Mouse (Mus musculus) limb, embryonic 14.5 days (tissue): ENCODE measurements around the gene Mpp2. TPM values are rescaled to one million over a fixed set of nuclear protein-coding genes. Genes with fewer than 3 reads are reported as not detected.
A peak's percentile ranks its signal among the peaks of the same experiment; 100 is the strongest.

ENCODE experiments used
- ATAC-seq: fragments of 200-750 bp; cut with Nextera tagmentation; 2 replicates; pipeline ENCODE4 v1.8.0; 2017; ENCODE audit warnings: low read depth, moderate number of reproducible peaks, moderate TSS enrichment; ENCODE audit not compliant: low FRiP score
- DNase-seq: peaks from one replicate; pipeline ENCODE4 v3.0.0-alpha.2; 2015; ENCODE audit warnings: low spot score
- H3K27ac ChIP-seq: fragments of 300-500 bp; sonication (generic); replicated peaks from 2 replicates; pipeline ENCODE4 v1.5.1; 2014; ENCODE audit warnings: low read depth, mild to moderate bottlenecking, low read length, moderate library complexity, mixed read lengths
- H3K27me3 ChIP-seq: fragments of 300-500 bp; sonication (generic); 2 replicates; pipeline ENCODE4 v1.6.1; 2014; ENCODE audit warnings: low read length, mixed read lengths; ENCODE audit not compliant: control insufficient read depth, insufficient read depth
- H3K36me3 ChIP-seq: fragments of 300-500 bp; sonication (generic); 2 replicates; pipeline ENCODE4 v1.6.1; 2014; ENCODE audit warnings: mild to moderate bottlenecking, low read length, moderate library complexity, mixed read lengths; ENCODE audit not compliant: control insufficient read depth, insufficient read depth
- H3K4me1 ChIP-seq: fragments of 300-500 bp; sonication (generic); 2 replicates; pipeline ENCODE4 v1.6.1; 2014; ENCODE audit warnings: antibody characterized with exemption, low read length, mixed read lengths; ENCODE audit not compliant: control insufficient read depth, insufficient read depth
- H3K4me2 ChIP-seq: fragments of 300-500 bp; sonication (generic); replicated peaks from 2 replicates; pipeline ENCODE4 v1.6.1; 2014; ENCODE audit warnings: low read depth, mild to moderate bottlenecking, low read length, moderate library complexity; ENCODE audit not compliant: severe bottlenecking
- H3K4me3 ChIP-seq: fragments of 300-500 bp; sonication (generic); replicated peaks from 2 replicates; pipeline ENCODE4 v1.5.1; 2014; ENCODE audit warnings: low read length
- H3K9ac ChIP-seq: fragments of 300-500 bp; sonication (generic); 2 replicates; pipeline ENCODE4 v1.6.1; 2014; ENCODE audit warnings: mild to moderate bottlenecking, low read depth, low read length, moderate library complexity; ENCODE audit not compliant: severe bottlenecking
- H3K9me3 ChIP-seq: fragments of 300-500 bp; sonication (generic); 2 replicates; pipeline ENCODE4 v1.6.1; 2016; ENCODE audit warnings: low read length; ENCODE audit not compliant: control insufficient read depth
- POLR2A ChIP-seq: fragments of 200-500 bp; IDR thresholded peaks from 2 replicates; pipeline ENCODE4 v1.8.0; 2012; ENCODE audit warnings: inconsistent platforms, mild to moderate bottlenecking, moderate library complexity, borderline replicate concordance; ENCODE audit not compliant: insufficient read depth, insufficient read length; ENCODE audit errors: extremely low read depth
- WGBS: fragments of 180-500 bp; shearing (Covaris S2); extraction: QIAGEN DNeasy Blood & Tissue Kit; methylation state at CpG from one replicate; pipeline ENCODE4 v1.1.7; 2014; 5-methylcytosine and 5-hydroxymethylcytosine counted together
- polyA plus RNA-seq, 2 experiments: library from polyadenylated mRNA; depleted of rRNA in 1 of 2; stranded (reverse) in 1 of 2; unstranded in 1 of 2; fragments of >200 nt; fragmentation: Nextera tagmentation in 1 of 2; extraction: Ambion mirVana in 1 of 2; gene quantifications; 2 replicates each; pipeline versions ENCODE4 v1.2.1 to v1.2.3; 2012 to 2014

The Mpp2 gene
- polyA plus RNA-seq, 2 experiments = 6.6 to 20.5 TPM

DNA sequence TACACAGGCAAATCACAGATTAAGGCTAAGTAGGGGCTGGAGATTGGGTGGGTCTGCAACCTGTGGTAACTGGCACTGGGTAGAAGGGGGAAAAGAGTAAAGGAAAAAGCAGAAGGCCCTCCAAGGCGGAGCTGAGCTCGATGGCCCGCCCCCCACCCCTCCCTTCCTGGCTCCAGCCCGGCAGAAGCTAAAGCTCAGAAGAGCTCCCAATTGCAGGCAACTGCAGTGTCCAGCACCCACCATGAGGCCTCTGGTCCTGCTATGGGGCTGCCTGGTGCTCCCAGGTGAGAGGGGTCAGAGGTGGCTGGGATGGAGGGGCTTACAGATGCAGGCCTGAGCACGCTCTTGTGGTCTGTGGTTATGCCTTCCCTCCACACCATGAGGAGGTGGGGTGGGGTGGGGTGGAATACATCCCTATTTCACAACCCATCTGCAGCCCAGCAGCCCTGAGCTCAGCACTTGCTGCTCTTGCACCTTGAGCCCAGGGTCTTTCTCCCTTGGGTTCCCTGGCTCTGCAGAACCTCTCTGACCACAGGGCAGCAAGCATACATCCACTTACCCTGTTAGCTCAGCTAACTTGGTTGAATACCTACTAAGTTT, 46.9 kb downstream of the Mpp2 start, which contains the start of gene Cd300lg:
Gene Cd300lg, plus strand, starts transcription at position 160 of the 600 bp plus-strand sequence.
- no peak within 1 kb of the TSS for H3K4me3 ChIP-seq
- H3K4me1 ChIP-seq = no peaks in the 10 kb centered on the region
- no peak for TF ChIP-seq POLR2A
- 50% methylated on average over 5 of the region's 5 CpGs for WGBS
- peak within 1 kb of the TSS; percentile 24; the same call in 1 of the 2 replicates for H3K4me2 ChIP-seq
- no peak within 1 kb of the TSS for H3K27ac ChIP-seq
- H3K27me3 ChIP-seq = no peaks in the 10 kb centered on the region
- H3K36me3 ChIP-seq = no peaks in the 10 kb centered on the region
- no peak for DNase-seq
- H3K9ac ChIP-seq = no peak within 1 kb of the TSS
- 0 out of 2 replicates have a peak, but pooled peaks cover 9% of the 10 kb centered on the region for H3K9me3 ChIP-seq
- no peak for ATAC-seq

DNA sequence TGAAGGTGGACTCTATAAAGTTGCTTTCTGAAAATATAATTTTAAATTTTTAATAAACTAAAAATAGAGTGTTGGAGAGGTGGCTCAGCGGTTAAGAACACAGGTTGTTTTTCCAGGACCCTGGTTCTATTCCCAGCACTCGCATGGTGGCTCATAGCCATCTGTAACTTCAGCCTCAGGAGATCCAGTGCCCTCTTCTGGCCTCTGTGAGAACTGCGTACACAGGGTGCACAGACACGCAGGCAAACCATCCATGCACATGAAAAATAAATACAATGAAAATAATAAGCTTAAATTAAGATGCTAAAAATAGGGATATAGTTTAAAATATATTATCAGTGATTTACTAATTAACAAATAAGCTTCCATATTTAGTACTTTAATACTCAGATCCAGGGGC, 47.7 kb downstream of the Mpp2 start:
- Histone ChIP-seq H3K9me3 (0 out of 2 replicates have a peak, but pooled peaks cover 6% of the 10 kb centered on the region), H3K4me2 (no peak overlapping the region), H3K27me3 (no peaks in the 10 kb centered on the region), H3K9ac (no peak overlapping the region), H3K27ac (no peak overlapping the region), H3K4me1 (no peaks in the 10 kb centered on the region), H3K4me3 (no peak overlapping the region), H3K36me3 (no peaks in the 10 kb centered on the region)
- DNase-seq (no peak), ATAC-seq (no peak)
- 79% methylated on average over 4 of the region's 4 CpGs for WGBS
- TF ChIP-seq POLR2A = no peak

DNA sequence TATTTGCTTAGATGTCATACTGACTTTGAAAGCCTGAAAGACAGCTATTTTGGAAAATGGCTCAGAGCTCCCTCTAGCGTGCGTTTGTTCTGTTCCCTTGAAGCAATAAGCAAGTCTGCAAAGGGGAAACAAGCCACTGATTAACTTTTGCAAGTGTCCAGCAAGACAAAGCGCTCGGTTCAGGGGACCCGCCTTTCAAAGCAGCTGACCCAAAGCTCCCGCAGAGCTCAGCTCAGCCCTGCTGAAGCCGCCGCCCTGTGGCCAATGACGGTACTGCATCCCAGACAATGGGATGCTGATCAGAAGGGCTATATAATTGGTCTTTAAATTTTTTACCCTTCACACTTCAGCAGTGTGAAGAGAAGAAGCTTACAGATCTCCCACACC, 48.2 kb downstream of the Mpp2 start:
- H3K36me3 ChIP-seq = no peaks in the 10 kb centered on the region
- H3K4me1 ChIP-seq = no peaks in the 10 kb centered on the region
- 0 out of 2 replicates have a peak, but pooled peaks cover under 1% of the 10 kb centered on the region for H3K9me3 ChIP-seq
- DNase-seq (peak; percentile 88), ATAC-seq (peak; percentile 80)
- no peak overlapping the region for H3K27ac ChIP-seq
- H3K4me2 ChIP-seq = peak overlapping the region; percentile 24; the same call in 1 of the 2 replicates
- TF ChIP-seq POLR2A = no peak
- no peak overlapping the region for H3K9ac ChIP-seq
- H3K27me3 ChIP-seq = no peaks in the 10 kb centered on the region
- no peak overlapping the region for H3K4me3 ChIP-seq
- WGBS = under 1% methylated on average over 9 of the region's 9 CpGs

DNA sequence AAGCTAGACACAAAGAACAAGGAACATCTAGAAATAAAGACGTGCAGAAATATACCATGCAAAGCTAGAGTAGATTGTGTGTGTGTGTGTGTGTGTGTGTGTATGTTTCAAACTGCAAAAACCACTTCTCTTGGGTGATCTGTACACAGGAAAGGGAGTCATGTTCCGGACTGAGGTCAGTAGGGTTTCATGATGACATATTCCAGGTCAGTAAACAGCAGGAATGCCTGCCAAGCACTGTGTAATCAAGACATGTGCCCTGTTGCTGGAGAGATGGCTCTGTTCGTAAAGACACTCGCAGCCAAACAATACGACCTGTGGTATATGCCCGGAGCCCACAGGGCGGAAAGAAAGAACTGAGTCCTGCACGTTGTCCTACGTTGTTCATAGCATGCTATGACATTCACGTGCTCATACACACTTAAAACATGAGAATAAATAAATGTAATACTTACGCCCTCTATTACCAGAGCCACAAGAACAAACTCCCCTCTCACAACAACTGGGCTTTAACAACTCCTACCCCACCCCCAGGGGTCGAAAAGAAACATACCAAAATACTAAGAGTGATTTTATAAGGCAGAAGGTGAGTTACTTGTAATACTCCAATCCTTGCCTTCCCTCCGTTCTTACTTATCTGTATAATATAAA, 48.7 kb downstream of the Mpp2 start:
- no peak for TF ChIP-seq POLR2A
- 75% methylated on average over 13 of the region's 13 CpGs for WGBS
- ATAC-seq = no peak
- Histone ChIP-seq H3K9me3 (no peaks in the 10 kb centered on the region), H3K4me3 (no peak overlapping the region), H3K27ac (no peak overlapping the region), H3K27me3 (no peaks in the 10 kb centered on the region), H3K9ac (no peak overlapping the region), H3K4me1 (no peaks in the 10 kb centered on the region), H3K36me3 (no peaks in the 10 kb centered on the region), H3K4me2 (0 out of 2 replicates have a peak overlapping the region, but pooled peaks have one; percentile 24)
- DNase-seq = no peak

DNA sequence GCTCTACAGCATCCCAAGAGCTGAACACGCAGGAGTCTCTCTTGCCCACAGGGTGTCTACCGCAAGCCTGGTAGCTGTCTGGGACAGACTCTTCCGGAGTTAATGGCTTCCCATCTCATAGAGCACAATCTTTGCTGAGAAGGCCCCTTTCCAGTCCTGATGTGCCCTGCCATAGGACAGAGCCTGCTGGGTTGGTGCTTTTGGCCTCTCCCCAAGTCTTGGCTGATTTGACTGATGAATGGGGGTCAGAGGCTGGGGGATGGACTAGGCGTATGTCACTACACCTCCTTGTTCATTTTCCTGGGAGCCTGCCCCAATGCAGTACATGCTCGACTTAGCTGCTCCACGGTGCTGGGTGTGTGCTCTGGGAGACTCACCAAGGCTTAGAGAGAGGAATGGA, 50.5 kb downstream of the Mpp2 start:
- Histone ChIP-seq H3K9ac (no peak overlapping the region), H3K9me3 (no peaks in the 10 kb centered on the region), H3K36me3 (no peaks in the 10 kb centered on the region), H3K4me3 (no peak overlapping the region), H3K4me2 (no peak overlapping the region), H3K27me3 (no peaks in the 10 kb centered on the region), H3K4me1 (no peaks in the 10 kb centered on the region), H3K27ac (no peak overlapping the region)
- DNase-seq = no peak
- TF ChIP-seq POLR2A = no peak
- no peak for ATAC-seq
- 74% methylated on average over 6 of the region's 6 CpGs for WGBS
